Mouse (Mus musculus): Measurements from ENCODE around the gene Sytl3. TPM values are rescaled to one million over a fixed set of nuclear protein-coding genes. Genes with fewer than 3 reads are reported as not detected.
A peak's percentile ranks its signal among the peaks of the same experiment; 100 is the strongest.

Sytl3 gene
- total RNA-seq, 2 experiments from 2014 or later: 0.45 to 0.48 TPM

DNA sequence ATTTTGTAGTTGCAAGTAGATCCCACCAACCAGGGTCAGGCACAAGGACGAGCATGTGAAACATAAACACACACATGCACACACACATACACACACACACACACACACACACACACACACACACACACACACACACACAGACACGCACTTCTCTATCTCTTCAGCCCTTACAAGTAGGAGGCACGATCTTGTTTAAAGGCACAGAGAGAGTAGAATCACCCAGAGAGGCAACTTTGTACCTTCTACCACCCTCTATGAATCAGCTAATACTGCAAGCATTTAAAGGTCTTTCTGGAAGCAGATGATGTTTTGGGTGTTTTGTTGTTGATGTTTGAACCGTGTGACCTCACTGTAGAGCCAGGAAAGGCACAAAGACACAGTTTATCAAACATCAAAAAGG, 116.8 kb downstream of the Sytl3 start:
- intact Hi-C loops (cut with DNase I): loop anchor here (5.0 kb wide), 1 partner anchor 122 kb away; no protein-coding TSS in a partner anchor
- DNase-seq: no peak

DNA sequence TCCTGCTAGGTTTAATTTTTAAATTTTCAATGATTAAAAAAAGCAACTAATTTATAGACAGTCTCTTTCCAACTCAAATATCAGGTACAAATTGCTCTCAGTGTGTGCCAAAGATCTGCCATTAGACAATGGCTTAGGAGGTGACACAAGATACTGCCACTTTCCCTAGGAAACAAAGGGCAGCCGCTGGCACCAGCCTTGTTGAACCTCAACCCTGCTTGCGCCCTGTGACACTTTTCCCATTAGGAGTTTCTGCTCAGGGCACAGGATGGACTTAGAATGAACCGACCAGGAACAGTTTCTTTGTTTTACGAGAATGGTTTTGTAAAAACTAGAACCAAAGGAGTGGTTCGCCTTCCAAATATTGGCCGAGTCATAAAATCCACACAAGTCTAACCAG, 117.2 kb downstream of the Sytl3 start:
- no peak for DNase-seq
- intact Hi-C loops (cut with DNase I): loop anchor here (5.0 kb wide), 1 partner anchor 121 kb away; no protein-coding TSS in a partner anchor

DNA sequence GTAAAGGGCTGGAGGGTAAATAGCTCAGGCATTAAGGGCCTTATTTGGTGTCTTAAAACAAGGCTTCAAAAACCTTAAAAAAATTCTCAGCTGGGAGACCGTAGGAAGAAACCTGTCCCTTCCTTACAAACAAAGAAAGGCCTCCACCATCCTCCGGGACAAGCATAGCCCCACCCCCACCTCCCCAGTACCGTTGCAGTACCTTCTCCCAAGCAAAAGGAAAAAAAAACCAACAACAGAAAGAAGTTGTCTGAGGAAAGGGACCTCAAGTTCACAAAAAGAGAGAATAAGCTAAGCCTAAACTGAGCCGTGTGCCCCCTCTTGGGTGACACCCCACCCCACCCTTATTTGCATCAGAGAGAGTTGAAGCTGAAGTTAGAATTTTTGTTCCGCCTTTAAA, 117.7 kb downstream of the Sytl3 start:
- intact Hi-C loops (cut with DNase I): loop anchor here (5.0 kb wide), 1 partner anchor 121 kb away; no protein-coding TSS in a partner anchor
- DNase-seq: no peak

GRCm38 (mm10) chr17:6777061-6777460, 118.2 kb downstream of the Sytl3 start:
- DNase-seq: no peak
- intact Hi-C loops (cut with DNase I): loop anchor here (5.0 kb wide), 1 partner anchor 120 kb away; no protein-coding TSS in a partner anchor

- no peak for DNase-seq
- intact Hi-C loops (cut with DNase I): loop anchor here (5.0 kb wide), 1 partner anchor 120 kb away; no protein-coding TSS in a partner anchor
These were observed 118.9 kb downstream of the Sytl3 start for GRCm38 (mm10) chr17:6777629-6778331.

GRCm38 (mm10) chr17:6778332-6778683, 119.4 kb downstream of the Sytl3 start:
- peak; percentile 65 to 67 for DNase-seq
- intact Hi-C loops (cut with DNase I): loop anchor here (5.0 kb wide), 1 partner anchor 119 kb away; no protein-coding TSS in a partner anchor

DNA sequence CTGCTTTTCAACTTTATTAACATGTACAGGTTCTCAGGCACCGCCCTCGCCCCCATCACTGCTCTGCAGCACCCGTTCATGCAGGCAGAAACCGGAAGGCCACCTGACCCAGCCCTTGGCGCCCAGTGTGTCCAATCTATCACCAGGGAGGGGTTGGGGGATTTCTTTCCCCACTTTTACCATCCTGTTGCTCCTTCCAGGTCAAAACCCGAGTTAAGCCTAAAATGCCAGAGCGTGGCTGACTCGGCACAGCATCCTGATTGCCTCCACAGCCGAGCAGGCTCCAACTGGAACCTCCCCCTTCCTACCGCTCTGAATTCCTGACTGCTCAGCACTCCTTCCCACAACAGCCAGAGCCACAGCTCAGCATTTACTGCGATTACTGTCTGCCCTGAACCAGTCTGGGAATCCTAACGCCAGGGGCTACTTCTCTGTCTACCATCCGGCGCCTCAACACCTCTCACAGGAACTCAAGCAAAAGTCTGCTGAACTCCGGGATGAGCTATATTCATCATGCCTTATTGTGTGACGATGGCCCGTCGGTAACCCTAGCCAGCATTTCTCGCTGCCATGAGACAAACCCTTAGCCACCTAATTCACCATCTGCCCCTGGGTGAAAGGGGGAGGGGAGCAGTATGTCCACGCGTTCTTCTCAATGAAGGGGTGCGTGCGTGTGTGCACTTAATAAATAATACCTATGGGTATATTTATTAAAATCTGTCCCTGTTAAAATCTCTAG, 120.0 kb downstream of the Sytl3 start:
- intact Hi-C loops (cut with DNase I): loop anchor here (5.0 kb wide), 1 partner anchor 118 kb away; no protein-coding TSS in a partner anchor
- DNase-seq: peak; percentile 64 to 74

DNA sequence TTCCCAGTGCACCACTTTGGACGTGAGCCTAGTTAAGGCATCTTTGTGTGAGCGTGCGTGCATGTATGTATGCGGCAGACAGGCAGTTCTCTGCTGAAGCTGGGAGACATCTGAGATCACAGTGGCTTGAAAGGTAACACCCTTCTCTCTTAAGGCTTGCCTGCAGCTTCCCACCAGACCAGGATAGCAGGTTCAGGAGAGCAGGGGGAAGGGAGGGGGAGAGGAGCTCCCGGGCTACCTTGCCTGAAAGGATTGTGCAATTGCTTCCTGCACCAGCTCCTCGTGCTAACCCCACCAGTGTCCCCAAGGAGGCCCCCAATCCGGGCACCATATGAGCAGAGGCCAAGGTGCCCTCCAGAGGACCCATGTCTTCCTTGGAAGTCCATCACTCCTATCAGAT, 120.7 kb downstream of the Sytl3 start:
- intact Hi-C loops (cut with DNase I): loop anchor here (5.0 kb wide), 1 partner anchor 118 kb away; no protein-coding TSS in a partner anchor
- no peak for DNase-seq

DNA sequence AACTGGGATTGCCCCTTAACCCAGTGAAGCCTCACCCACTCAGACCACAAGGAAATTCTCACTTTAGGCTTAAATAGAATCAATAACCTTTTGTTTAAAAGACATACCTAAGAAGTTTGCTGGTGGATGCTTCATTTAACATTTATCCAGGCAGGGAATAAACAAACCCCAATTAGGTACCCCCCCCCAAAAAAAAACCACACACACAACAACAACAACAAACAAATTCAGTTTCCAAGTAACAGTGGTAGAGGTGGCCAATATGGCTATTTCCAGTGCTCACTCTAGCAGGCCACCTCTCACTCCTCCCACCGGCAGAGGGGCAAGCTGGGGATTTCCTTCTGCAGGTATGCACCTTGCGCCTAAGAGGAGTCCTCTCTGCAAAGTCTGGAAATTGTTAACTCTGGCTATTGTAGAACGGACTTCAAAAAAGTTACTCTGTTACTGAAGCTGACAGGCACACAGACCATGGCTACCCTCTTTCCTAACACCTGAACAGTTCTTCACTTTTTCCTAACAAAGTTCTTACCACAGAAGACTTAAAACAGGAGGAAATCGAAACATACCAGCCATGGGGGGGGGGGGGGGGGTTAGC, 121.7 kb downstream of the Sytl3 start:
- intact Hi-C loops (cut with DNase I): no loop called here
- DNase-seq: no peak

DNA sequence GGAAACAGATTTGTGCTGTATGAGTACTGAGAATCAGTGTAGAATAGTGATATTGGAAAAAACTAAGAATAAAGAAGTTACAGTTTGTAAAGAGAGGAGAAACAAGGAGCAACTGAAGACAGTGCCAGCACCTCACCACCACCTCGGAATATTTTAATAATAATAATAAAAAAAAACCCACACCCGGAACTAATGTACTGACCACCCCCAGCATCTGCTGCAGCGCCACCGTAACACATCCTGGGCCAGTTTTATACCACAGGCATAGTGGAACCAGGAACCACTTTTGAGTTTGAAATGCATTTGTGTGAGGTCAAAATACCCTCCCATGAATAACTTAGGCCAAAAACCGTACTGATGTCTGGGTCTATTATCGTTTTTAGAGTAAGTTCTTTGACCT, 122.4 kb downstream of the Sytl3 start:
- intact Hi-C loops (cut with DNase I): no loop called here
- DNase-seq: no peak

GRCm38 (mm10) chr17:6782033-6782526, 123.2 kb downstream of the Sytl3 start:
- intact Hi-C loops (cut with DNase I): loop anchor here (1.0 to 2.0 kb wide), 2 partner anchors 34 to 45 kb away; no protein-coding TSS in a partner anchor
- peak; percentile 52 to 59 for DNase-seq

GRCm38 (mm10) chr17:6782611-6783005, 123.7 kb downstream of the Sytl3 start, which contains the start of gene Ezr:
TSS of gene Ezr (minus strand) at chr17:6782784.
- DNase-seq: peak; percentile 91 to 92
- intact Hi-C loops (cut with DNase I): loop anchor here (1.0 to 2.0 kb wide), 2 partner anchors 34 to 44 kb away; no protein-coding TSS in a partner anchor

GRCm38 (mm10) chr17:6783006-6783661, 124.2 kb downstream of the Sytl3 start:
- intact Hi-C loops (cut with DNase I): loop anchor here (2.0 kb wide), 1 partner anchor 44 kb away; no protein-coding TSS in a partner anchor
- DNase-seq: peak; percentile 60 to 73

- intact Hi-C loops (cut with DNase I): loop anchor here (2.0 kb wide), 1 partner anchor 43 kb away; no protein-coding TSS in a partner anchor
- no peak for DNase-seq
These were observed 125.0 kb downstream of the Sytl3 start for GRCm38 (mm10) chr17:6783756-6784357.

- no peak for DNase-seq
- intact Hi-C loops (cut with DNase I): no loop called here
These were observed 128.3 kb downstream of the Sytl3 start for GRCm38 (mm10) chr17:6787241-6787640.

Other genes starting within 250 kb of the Sytl3 start
- gene Dynlt1b, start 229.0 kb upstream of the Sytl3 start, total RNA-seq (2021): 100 to 1,000 TPM; 112 to 122 TPM
- 1 to 10 TPM; 3.7 to 5.8 TPM for gene Dynlt1c, start 57.4 kb upstream of the Sytl3 start, total RNA-seq (2021)
- gene Dynlt1f, start 3.2 kb upstream of the Sytl3 start, total RNA-seq (2021): 100 to 1,000 TPM; 116 to 117 TPM
- gene Ezr, start 123.7 kb downstream of the Sytl3 start, total RNA-seq (2021): 10 to 100 TPM; 68.1 to 83.6 TPM